Mouse (Mus musculus) liver, adult (tissue): Measurements from ENCODE around the gene Ly6g6f.
A peak's percentile ranks its signal among the peaks of the same experiment; 100 is the strongest.

ENCODE experiments used
- GATA4 ChIP-seq: IDR thresholded peaks from 2 replicates; pipeline ENCODE4 v1.6.1; 2014; ENCODE audit warnings: mild to moderate bottlenecking, low read length; ENCODE audit not compliant: insufficient replicate concordance

The Ly6g6f gene

DNA sequence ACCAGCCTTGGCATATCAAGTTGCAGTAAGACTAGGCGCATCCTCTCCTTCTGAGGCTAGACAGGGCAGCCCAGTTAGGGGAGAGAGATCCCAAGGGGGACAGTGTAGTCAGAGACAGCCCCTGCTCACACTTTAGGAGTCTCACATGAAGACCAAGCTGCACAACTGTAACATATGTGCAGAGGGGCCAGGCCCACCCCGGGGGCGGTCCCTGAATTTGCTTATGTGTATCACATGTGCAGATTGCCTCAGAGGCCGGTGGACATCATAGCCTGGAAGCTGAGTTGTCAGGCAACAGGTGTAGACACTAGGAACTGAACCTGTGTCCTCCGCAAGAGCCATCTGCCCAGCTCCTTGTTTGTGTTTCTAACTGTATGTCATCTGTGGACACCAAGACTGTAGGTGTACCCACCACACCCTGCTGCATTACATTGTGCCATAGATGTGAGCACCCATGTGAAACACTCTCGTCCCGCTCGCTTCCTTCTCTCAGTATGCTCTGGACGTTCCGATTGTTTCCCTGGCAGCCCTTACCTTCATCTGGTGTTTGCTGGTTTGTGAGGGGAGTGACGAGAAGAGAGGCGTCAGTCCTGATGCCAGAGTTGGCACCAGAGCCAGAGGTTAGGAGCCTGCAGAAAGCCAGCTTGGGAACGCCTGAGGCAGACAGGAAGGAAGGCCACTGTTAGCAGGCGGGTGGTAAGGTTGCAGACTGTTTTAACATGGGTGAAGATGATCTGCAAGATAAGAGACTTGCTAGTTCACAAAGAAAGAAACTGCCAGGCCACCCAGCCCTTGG, 7.2 kb upstream of the Ly6g6f start:
- TF ChIP-seq GATA4 = no peak

DNA sequence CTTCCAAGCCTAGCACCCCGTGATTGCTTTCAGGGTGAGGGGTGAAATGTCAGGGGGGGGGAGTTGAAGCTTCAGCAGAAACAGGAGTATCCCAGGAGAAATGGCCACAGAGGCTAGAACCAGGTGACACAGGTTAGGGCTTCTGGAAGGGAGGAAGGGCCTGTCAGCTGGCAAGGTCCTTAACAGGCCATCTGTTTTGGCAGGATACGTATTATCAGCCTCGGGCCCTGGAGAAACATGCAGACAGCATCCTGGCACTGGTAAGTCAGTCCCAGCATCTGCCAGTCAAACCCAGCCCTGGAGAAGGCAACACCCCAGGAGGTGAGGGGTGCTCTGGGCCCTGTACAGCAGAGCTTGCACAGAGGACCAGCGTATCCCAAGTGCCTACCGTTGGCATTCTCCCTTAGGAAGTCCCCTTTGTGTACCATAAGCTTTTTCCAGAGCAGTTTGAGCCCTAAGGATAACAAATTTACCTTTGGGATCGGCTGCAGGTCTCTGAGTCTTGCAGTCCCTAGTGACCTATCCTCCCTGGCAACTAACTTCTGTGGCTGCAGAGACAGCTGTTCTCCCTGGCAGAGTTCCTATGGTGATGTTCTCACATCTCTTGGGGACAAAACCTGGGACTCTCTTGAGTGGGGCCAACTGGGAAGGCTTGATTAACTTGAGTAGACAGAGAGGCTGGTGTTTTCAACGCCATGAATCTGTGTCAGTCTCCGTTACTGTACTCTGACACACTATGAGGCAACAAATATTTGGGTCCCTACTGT, 4.9 kb upstream of the Ly6g6f start:
- no peak; the same call in 1 of the 2 replicates for TF ChIP-seq GATA4

DNA sequence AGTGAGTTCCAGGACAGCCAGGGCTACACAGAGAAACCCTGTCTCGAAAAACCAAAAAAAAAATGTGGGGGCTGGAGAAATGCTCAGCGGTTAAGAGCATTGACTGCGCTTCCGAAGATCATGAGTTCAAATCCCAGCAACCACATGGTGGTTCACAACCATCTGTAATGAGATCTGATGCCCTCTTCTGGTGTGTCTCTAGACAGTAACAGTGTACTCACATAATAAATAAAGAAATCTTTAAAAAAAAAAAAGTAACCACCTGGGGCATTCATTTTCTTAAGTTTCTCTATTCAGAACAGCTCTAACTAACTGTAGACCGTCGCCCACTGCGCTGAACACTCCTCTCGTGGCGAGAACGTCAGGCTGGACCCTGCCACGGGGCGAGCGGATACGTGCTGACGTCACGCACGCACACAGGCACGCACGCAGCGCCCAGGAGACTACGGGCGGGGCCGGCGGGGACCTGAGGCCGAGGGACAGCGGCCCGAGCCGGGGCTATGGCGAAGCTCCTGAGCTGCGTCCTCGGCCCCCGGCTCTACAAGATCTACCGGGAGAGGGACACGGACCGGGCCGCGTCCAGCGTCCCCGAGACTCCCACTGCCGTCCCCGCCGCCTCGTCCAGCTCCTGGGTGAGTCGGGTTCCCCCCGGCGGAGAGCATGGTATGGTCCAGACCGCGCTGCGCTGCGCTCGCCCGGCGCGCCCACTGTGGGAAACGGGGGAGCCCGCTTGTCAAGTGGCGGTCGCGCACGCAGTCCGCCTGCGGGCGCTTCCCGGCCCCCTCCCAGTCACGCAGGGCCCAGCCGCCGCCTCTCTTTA, 3.6 kb upstream of the Ly6g6f start, which contains the start of gene Abhd16a:
TSS of gene Abhd16a (plus strand) at position 439 of the 820 bp plus-strand sequence.
- TF ChIP-seq GATA4 = peak; percentile 35; the same call in 1 of the 2 replicates

DNA sequence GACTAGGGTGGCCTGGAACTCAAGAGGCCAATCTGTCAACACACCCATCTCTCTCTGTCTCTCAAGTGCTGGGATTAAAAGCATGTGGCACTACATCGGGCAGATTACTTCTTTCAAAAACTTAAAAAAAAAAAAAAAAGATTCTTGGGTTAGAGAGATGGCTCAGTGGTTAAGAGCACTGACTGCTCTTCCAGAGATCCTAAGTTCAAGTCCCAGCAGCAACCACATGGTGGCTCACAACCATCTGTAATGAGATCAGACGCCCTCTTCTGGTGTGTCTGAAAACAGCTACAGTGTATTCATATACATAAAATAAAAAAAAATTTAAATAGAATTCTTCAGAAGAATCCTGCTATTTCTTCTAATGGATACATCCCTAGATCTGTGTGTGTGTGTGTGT, 2.7 kb upstream of the Ly6g6f start:
- TF ChIP-seq GATA4 = no peak

GRCm38 (mm10) chr17:35083929-35084497, 1.4 kb downstream of the Ly6g6f start:
- no peak for TF ChIP-seq GATA4

GRCm38 (mm10) chr17:35082841-35083576, 2.4 kb downstream of the Ly6g6f start:
- no peak for TF ChIP-seq GATA4

DNA sequence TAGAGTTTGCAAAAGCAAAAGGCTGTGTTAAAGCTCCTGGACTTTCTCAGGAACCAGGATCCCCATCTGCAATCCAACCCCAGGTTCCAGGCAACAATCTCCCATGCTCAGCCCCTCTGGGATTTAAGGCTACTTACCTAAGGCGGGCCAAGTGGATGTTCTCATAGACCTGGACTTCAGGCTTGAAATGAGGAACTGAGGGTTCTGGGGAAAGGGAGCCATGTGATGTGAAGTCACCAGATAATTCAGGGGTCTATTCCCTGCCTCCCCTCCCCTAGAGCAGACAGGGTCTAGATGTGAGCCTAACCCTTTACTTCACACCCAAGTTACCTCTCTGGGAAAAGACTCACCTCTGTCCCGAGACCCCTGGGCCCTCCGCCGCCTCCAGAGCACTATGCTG, 4.7 kb downstream of the Ly6g6f start:
- no peak for TF ChIP-seq GATA4

DNA sequence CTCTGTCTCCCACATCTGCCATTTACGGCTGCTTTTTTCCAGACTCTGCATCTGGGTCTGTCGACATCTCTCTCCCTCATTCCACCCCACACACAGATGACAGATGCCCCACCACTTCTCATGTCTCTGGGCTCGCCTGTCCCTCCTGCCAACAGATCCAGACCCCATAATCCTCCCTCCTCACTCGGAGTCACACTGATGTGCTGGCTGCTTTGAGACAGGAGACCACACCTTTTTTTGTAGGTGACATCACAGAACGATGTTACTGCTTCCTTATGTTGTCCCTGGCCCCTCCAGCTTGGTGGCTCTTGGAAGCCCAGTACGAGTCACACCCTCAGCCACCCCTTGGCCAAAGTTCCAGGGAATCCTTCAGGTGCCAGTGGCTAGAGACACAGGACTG, 5.2 kb downstream of the Ly6g6f start:
- no peak for TF ChIP-seq GATA4

- TF ChIP-seq GATA4 = peak; percentile 71; the same call in 1 of the 2 replicates
Measured at GRCm38 (mm10) chr17:35079778-35080177, 5.6 kb downstream of the Ly6g6f start.

DNA sequence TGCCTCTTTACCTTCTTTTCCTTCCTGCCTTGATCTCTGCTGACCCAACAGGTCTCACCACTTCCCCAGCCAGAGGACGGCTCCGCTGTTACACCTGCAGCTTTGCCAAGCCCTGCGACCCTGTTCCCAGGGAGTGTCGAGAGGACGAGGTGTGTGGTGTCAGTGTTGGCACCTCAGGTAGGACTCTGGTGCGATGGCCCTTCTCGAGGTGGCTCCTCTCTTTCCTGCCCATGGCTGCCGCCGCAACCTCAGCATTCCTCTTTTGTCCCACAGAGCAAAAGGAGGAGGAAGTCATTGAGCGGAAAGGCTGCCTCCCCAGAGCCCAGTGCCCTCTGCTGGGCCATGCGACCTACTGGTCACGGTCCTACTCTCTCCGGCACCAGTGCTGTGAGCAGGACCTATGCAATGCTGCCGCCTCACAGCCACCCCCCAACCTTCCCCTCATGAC, 7.6 kb downstream of the Ly6g6f start, which contains the start of gene Ly6g6d:
TSS of gene Ly6g6d (minus strand) at position 280 of the 448 bp plus-strand sequence.
- no peak for TF ChIP-seq GATA4

DNA sequence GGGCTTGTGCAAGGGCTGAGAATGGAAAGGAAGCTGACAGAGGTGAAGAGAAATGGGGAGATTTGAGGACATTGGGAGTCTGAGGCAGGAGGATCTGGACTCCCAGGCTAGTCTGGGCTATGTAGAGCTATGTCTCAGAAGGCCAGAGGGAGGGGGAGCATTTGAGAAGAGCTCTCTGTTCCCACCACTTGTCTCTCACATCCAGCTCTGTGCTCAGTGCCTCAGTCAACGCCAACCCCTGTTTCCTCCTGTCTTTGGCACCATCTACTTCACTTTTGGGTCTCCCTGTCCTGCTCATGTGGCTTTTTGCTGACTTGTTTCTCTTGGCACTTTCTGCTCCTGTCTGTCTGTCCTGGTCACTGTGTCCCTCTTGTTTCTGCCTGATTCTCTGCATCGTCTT, 8.1 kb downstream of the Ly6g6f start:
- TF ChIP-seq GATA4 = no peak

GRCm38 (mm10) chr17:35076507-35077176, 8.8 kb downstream of the Ly6g6f start, which contains the start of gene Ly6g6e:
Gene Ly6g6e (plus strand): TSS chr17:35076902.
- TF ChIP-seq GATA4 = no peak

DNA sequence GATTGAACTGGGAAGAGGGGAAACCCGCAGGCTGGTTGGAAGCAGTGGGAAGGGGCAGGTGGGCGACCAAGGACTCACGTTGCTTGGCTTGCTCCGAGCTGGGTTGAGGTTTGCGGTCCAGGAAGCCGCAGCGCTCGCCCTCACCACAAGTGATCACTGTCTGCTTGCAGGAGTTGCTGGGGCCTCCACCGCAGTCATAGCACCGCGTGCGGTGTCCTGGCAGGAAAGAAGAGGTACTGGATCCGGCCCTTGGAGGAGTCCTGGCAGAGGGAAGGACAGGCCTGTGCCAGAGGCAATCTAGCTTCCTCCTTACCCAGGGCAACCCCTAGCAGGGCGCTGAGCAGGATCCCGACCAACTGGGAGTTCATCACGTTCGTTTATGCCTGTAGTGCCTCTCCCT, 11.3 kb downstream of the Ly6g6f start:
- no peak for TF ChIP-seq GATA4

DNA sequence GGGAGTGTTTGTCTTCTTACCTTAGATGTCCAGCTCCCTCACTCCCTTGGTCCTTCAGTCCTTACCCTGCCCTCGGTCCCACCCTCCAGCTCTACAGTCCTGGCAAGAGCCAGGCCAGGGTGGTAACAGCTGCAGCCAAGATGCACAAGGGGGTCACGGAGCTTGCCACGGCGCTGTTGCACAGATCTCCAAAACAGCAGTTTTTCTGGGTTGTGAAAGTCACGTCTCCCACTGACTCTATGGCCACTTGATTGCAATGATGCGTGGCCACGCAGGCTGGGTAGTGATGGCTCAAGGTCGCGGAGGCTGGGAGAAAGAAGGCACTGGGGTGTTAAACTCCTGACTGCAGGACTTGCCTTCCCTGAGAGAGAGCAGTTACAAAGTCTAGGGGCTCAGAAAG, 14.0 kb downstream of the Ly6g6f start:
- no peak for TF ChIP-seq GATA4
